Mouse (Mus musculus) retina, embryonic 14.5 days (tissue): ENCODE measurements around the gene Rai1.
A peak's percentile ranks its signal among the peaks of the same experiment; 100 is the strongest.

ENCODE experiments used
- DNase-seq: peaks from one replicate; pipeline ENCODE4 v3.0.0-alpha.2; 2015; ENCODE audit warnings: low spot score

Rai1 gene

GRCm38 (mm10) chr11:60220291-60220804 is 115.5 kb downstream of the Rai1 start:
- DNase-seq, result peak; percentile 96

DNA sequence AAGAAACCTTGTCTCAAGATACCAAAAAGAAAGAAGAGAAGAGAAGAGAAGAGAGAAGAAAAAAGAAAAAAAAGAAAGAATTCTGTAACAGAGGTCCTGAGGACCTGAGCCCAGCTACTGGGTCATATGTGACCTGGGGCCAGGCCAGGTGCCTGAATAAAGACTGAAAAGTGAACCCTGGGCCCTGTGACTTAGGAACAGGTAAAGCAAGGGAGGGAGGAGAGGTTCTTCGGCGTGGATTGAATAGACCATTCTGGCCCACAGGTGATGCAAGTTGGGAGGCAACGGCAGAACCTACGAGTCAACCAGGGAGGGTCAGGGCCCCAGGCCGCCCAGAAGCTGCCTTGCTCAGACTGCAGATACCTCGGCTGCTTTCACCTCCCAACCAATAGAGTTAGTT is 116.6 kb downstream of the Rai1 start:
- DNase-seq, result no peak

- DNase-seq, result no peak
Observed at GRCm38 (mm10) chr11:60222085-60222468, 117.3 kb downstream of the Rai1 start.

GRCm38 (mm10) chr11:60222469-60223236 is 117.8 kb downstream of the Rai1 start, which contains the start of gene Srebf1:
TSS of gene Srebf1 (minus strand) at chr11:60222581.
- peak; percentile 81 for DNase-seq

GRCm38 (mm10) chr11:60224676-60225075 is 119.9 kb downstream of the Rai1 start:
- DNase-seq, result peak; percentile 64

DNA sequence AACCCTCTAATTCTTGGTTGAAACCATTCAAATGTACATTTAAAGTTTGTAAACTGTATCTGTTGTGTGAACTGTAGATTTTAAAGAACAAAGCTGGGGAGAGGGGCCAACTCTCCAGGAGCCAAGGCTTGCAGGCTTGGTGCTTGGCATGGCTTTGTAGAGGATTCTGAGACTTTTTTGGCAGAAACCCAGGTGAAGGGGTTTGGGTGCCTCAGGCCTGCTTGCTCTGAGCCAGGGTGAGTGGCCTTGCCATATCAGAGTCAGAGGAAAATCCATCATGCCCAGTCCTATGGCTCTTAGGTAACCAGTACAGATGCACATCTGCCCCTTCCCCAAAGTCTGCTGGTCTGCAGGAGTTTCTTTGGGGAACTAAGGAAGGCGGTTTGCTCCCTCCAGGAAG is 121.1 kb downstream of the Rai1 start:
- DNase-seq, result no peak

- DNase-seq, result no peak
Observed at GRCm38 (mm10) chr11:60228525-60228924, 123.7 kb downstream of the Rai1 start.

DNA sequence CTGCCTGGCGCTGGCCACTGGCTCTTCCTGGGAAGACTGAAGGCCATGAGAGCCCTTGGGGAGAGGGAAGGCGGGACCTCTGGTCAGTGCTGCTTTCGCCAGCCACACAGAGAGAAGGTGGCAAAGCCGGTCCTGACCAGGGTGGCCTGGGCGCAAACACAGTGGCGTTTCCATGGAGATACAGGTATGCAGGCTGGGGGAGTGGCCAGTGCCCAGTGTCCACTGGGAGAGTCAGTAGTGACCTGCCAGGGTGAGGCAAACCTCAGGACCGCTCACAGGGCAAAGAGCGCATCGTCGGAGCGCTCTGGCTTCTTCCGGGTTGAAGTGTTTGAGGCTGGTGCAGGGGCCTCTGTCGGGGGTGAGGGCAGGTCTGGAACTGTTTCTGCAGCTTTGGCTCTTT is 125.0 kb downstream of the Rai1 start:
- no peak for DNase-seq

DNA sequence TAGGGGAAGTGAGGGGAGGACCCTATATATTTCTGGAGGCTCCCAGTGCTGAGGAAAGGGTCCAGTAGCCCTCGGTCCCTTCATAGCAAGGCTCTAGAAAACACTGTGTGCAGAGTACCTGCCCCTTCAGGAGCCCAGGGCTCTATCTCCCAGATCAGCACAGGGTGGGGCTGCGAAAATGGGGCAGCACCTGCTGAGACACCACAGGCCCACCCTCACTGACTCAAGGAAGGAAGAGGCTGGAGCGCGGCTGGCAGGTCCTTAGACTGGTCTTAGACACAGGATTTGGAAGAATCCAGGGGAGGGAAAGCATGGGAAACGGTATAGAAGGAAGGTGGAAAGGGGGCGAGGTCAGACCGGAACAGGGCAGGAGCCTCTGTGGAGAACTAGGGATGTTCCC is 125.7 kb downstream of the Rai1 start:
- DNase-seq, result no peak

DNA sequence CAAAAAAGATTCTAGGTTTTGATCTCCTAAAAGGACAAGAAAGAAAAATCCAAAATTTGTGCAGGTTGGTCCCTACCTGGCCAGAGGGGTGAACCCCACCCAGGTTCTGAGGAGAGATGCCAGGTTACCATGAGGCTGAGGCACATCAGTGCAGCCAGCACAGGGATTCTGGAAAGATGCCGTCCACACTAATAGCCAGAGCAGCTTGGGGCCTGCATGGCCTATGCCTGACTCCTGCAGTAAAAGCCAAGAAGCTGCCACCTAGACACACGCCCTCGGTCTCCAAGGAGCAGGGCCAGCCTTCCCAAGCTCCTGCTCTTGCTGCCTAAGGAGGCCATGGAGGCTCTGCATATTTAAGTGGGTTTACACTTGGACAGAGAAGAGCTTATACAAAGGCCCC is 126.5 kb downstream of the Rai1 start:
- no peak for DNase-seq

GRCm38 (mm10) chr11:60231951-60232350 is 127.1 kb downstream of the Rai1 start:
- no peak for DNase-seq

DNA sequence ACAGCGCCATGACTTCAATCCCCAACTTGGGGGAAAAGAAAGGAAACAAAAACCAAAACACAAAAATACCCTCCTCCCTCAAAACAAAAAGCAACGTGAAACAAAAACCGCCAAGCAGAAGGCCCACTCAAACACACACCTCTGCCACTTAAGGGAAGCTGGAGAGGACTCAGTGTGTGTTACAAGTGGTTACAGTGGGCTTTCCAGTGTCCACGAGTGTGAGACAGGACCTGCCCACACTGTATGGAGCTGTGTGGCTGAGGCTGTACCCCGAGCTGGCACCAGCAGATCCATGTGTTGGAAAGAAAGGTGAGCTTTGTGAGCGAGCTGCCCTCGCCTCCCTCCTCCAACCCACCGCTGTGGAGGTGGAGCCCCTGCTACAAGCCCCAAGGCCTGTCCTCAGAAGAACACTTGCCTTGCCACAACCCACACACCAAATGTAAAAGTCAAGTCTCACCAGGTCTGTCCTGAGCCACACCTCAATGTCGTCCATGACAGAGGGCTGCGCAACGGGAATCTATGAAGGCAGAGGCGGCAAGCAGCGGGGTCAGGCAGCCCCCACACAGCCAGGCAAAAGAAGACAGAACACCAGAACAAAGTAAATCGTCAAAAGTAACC is 127.7 kb downstream of the Rai1 start:
- DNase-seq, result no peak

DNA sequence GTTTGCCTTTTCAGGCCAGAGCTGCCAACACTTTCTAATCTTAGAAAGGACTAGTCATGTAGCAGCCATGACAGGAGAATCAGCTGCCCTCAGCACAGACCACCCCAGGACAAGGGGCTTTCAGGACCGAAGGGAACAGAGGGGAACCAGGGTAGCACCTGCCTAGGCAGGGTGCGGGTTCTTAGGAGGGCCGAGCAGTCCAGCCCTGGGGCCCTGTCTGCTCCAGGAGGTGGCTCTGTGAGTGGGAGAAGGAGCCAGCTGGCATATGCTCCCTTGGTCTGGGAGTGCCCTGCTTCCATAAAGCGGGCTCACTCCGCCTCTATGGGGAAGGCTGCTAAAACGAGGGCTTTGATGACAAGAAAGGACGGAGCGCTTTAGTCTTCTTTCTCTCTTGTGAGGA is 128.4 kb downstream of the Rai1 start:
- DNase-seq, result no peak

DNA sequence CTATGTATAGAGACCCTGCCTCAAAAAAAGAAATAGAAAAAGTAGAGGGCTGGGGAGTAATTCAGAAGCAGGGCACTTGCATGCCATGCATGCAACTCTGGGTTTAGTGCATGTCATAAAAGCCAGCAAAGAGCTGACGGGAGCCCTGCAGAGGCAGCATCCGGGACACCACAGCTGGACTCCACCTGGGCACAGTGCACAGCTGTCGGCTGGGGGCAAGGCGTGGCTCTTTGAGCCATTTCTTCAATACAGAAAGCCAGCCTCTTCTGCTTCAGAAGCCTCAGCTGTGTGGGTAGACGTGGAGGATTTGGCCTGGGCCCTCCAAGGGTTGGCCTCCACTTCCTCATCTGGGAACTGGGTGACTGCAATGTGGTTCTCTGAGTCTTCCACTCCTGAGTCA is 130.5 kb downstream of the Rai1 start:
- DNase-seq, result no peak

- DNase-seq, result no peak
Observed at GRCm38 (mm10) chr11:60240509-60240908, 135.7 kb downstream of the Rai1 start.

GRCm38 (mm10) chr11:60244503-60245143 is 139.8 kb downstream of the Rai1 start:
- DNase-seq, result no peak

DNA sequence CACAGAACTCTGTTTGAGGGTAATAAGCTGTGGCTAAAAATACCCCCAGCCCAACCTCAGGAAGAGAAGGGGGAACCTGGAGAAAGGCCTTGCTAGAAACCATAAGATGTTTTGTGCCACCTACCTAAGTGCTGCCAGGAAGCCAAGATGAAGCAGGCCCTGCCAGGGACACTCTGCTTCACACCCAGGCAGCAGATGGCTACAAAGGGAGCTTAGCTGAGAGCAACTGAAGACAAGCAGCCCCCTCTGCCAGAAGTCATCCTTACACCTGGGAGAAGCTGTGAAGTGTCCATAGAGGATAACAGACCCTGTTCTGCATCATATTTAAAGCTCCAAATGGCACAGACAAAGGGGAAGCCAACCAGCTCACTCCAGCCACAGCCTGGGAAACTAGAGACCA is 141.3 kb downstream of the Rai1 start:
- DNase-seq, result no peak

DNA sequence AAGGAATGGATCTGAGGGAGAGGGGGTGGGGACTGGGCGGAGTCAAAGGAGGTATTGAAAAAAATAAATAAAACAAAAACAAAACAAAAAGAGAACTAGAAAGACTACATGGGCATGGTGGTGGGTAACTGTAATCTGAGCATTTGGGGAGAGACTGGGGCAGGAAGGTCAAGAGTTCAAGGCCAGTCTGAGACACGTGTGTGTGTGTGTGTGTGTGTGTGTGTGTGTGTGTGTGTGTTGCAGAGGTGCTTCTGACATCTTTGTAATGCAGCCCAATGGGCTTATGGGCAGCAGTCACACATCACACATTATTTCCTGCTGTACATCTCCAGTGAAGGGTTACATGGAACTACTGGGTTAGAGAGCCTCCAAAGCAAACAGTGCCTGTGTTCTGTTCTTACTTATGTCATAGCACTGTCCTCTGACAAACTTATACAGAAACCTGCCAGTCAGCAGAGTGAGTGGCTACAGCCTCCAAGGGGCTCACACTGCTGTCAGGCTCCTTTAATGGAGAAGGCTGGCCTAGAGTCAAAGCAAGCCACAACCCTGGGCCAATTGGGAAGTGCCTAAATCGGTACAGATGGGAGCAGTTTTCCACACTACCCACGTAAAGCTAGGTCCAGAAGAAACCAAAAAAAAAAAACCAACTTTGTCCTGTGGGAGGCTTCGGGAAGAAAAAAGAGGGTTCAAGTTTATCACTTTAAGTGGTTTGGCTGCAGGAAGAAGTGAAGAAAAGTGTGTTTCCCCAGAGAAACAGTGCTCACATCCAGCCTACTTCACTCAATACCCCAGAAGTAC is 143.1 kb downstream of the Rai1 start:
- no peak for DNase-seq
